Mouse (Mus musculus): ENCODE results near the gene Gm10491. TPM values are rescaled to one million over a fixed set of nuclear protein-coding genes. Genes with fewer than 3 reads are reported as not detected.
"Not testable (repeated sequence)": the region's sequence is repeated elsewhere in the genome, so short reads cannot be mapped to it uniquely, and the experiment has no call there.

Gene Gm10491
- polyA plus RNA-seq, 1 experiment from 2014 or later, result not detected

DNA sequence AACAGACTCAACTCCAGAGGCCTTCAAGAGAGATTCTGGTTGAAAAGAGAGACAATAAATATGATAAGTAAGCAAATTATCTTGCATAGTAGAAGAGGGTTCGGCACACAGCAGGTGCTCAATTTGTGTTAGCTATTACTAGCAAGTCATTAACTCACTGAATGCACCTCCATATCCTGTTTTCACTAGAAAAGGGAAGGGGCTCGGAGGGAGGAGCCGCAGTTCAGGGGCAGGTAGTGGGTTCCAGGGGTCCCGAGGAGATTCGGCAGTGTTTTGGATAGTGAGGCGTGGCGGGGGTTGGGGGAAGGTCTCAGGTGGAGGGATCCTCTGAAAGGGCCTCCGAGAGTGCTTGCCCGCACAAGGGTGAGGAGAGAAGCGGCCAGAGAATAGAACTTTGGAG is 19.5 kb upstream of the Gm10491 start:
- no peak overlapping the region for H3K4me2 ChIP-seq (replicated peaks; ENCODE audit: low read depth, low read length)
- H3K36me3 ChIP-seq (ENCODE audit: control insufficient read depth, insufficient read depth, low read length), result no peaks in the 10 kb centered on the region
- H3K27ac ChIP-seq (ENCODE audit: low read depth, low read length), result no peak overlapping the region
- H3K9me3 ChIP-seq (ENCODE audit: control insufficient read depth, low read length), result 0 out of 2 replicates have a peak, but pooled peaks cover 2% of the 10 kb centered on the region
- H3K4me1 ChIP-seq (replicated peaks; ENCODE audit: control insufficient read depth, insufficient read depth, low read length), result no peaks in the 10 kb centered on the region
- WGBS, result 15% methylated on average over 10 of the region's 10 CpGs
- no peak overlapping the region for H3K4me3 ChIP-seq (ENCODE audit: low read depth, low read length)
- no peak for ATAC-seq (ENCODE audit: low FRiP score)
- peaks cover 33% of the 10 kb centered on the region; the same call in 1 of the 2 replicates for H3K27me3 ChIP-seq (ENCODE audit: control insufficient read depth, insufficient read depth, low read length)
- no peak overlapping the region for H3K9ac ChIP-seq (ENCODE audit: low read depth, low read length)
- DNase-seq (ENCODE audit: low spot score), result no peak

DNA sequence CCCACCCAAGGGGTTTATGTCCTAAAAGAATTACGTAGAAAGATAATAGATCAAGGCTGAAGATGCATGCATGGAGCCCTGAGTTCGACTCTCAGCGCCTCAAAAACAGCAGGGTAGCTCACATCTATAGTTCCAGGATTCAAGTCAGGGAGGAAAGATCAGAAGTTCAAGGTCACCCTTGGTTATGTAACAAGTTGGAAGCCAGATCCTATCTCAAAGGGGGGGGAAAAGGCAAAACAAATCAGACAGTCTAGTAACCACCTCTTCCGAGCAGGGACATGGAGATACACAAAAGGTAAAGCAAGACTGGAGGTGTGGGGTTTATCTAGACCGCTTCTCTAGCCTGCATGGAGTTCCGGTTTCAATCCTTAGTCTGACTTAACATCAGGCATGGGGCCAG is 18.6 kb upstream of the Gm10491 start:
- H3K9me3 ChIP-seq (ENCODE audit: control insufficient read depth, low read length), result 0 out of 2 replicates have a peak, but pooled peaks cover 2% of the 10 kb centered on the region
- no peak overlapping the region for H3K27ac ChIP-seq (ENCODE audit: low read depth, low read length)
- 78% methylated on average over 6 of the region's 6 CpGs for WGBS
- no peak overlapping the region for H3K9ac ChIP-seq (ENCODE audit: low read depth, low read length)
- no peaks in the 10 kb centered on the region for H3K36me3 ChIP-seq (ENCODE audit: control insufficient read depth, insufficient read depth, low read length)
- peaks cover 33% of the 10 kb centered on the region; the same call in 1 of the 2 replicates for H3K27me3 ChIP-seq (ENCODE audit: control insufficient read depth, insufficient read depth, low read length)
- DNase-seq (ENCODE audit: low spot score) (no peak), ATAC-seq (ENCODE audit: low FRiP score) (no peak)
- H3K4me2 ChIP-seq (replicated peaks; ENCODE audit: low read depth, low read length), result no peak overlapping the region
- H3K4me3 ChIP-seq (ENCODE audit: low read depth, low read length), result no peak overlapping the region
- H3K4me1 ChIP-seq (replicated peaks; ENCODE audit: control insufficient read depth, insufficient read depth, low read length), result no peaks in the 10 kb centered on the region

GRCm38 (mm10) chrX:7922032-7922431 is 14.4 kb upstream of the Gm10491 start:
- H3K27ac ChIP-seq (ENCODE audit: low read depth, low read length), result no peak overlapping the region
- no peaks in the 10 kb centered on the region for H3K36me3 ChIP-seq (ENCODE audit: control insufficient read depth, insufficient read depth, low read length)

DNA sequence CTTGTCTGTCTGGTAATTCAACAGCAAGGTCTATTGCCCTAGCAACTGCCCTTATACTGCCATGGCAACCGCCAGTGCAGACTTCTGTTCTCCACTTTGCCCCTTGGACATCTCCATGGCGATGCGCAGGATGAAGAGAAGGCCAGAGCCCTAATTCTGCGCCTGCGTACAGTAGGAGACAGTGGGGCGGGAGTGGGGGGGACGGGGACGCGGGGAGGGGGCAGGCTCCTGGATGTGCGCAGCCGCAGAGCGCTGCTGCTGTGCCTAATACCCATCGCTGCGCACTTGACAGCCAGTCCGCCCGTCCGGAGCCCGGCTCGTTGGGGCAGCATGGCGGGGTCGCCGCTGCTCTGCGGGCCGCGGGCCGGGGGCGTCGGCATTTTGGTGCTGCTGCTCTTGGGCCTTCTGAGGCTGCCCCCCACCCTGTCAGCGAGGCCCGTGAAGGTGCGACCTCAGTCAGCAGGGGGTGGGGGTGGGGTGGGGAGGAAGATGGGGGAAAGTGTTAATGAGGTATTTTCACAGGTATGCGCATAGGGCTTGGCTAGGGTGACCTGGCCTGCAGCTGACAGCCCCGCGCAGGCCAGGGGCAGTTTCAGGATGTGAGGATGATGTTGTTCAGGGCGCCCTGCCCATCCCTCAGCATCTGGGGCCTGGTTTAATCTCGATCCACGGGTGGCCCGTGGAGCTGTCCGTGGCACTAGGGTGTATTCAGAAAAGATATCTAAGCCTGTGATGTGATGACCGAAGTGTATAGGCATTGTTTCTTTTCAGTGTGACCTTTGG is 12.2 kb upstream of the Gm10491 start, which contains the start of gene Pcsk1n:
Gene Pcsk1n, plus strand, starts transcription at position 222 of the 783 bp plus-strand sequence.
- Histone ChIP-seq H3K4me1 (replicated peaks; ENCODE audit: control insufficient read depth, insufficient read depth, low read length) (no peaks in the 10 kb centered on the region), H3K27ac (ENCODE audit: low read depth, low read length) (peak within 1 kb of the TSS; percentile 78), H3K27me3 (ENCODE audit: control insufficient read depth, insufficient read depth, low read length) (peaks cover 19% of the 10 kb centered on the region; the same call in 1 of the 2 replicates), H3K9me3 (ENCODE audit: control insufficient read depth, low read length) (no peaks in the 10 kb centered on the region), H3K36me3 (ENCODE audit: control insufficient read depth, insufficient read depth, low read length) (no peaks in the 10 kb centered on the region), H3K4me3 (ENCODE audit: low read depth, low read length) (peak within 1 kb of the TSS; percentile 36), H3K4me2 (replicated peaks; ENCODE audit: low read depth, low read length) (peak within 1 kb of the TSS; percentile 48), H3K9ac (ENCODE audit: low read depth, low read length) (peak within 1 kb of the TSS; percentile 42; the same call in 1 of the 2 replicates)
- DNase-seq (ENCODE audit: low spot score) (peak; percentile 77), ATAC-seq (ENCODE audit: low FRiP score) (peak; percentile 94)
- 17% methylated on average over 26 of the region's 40 CpGs for whole genome bisulfite sequencing

More at GRCm38 (mm10) chrX:7922032-7922431, 14.4 kb upstream of the Gm10491 start:
- Histone ChIP-seq H3K27me3 (ENCODE audit: control insufficient read depth, insufficient read depth, low read length) (peaks cover 28% of the 10 kb centered on the region; the same call in 1 of the 2 replicates), H3K9me3 (ENCODE audit: control insufficient read depth, low read length) (no peaks in the 10 kb centered on the region), H3K4me2 (replicated peaks; ENCODE audit: low read depth, low read length) (peak overlapping the region; percentile 38), H3K9ac (ENCODE audit: low read depth, low read length) (peak overlapping the region; percentile 33; the same call in 1 of the 2 replicates), H3K4me3 (ENCODE audit: low read depth, low read length) (peak overlapping the region; percentile 28), H3K4me1 (replicated peaks; ENCODE audit: control insufficient read depth, insufficient read depth, low read length) (no peaks in the 10 kb centered on the region)
- ATAC-seq (ENCODE audit: low FRiP score) (peak; percentile 25; the same call in 1 of the 2 replicates), DNase-seq (ENCODE audit: low spot score) (peak; percentile 44)
- WGBS, result 6% methylated on average over 41 of the region's 48 CpGs

DNA sequence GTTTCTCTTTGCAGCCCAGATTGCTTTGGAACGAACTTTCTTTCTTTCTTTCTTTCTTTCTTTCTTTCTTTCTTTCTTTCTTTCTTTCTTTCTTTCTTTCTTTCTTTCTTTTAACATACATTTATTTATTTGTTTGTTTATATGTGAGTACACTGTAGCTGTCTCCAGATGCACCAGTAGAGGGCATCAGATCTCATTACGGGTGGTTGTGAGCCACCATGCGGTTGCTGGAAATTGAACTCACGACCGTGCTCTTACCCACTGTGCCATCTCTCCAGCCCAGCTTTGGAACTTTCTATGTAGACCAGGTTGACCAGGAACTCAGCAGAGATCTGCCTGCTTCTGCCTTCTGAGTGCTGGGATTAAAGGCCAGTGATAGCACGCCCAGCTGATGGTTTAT is 10.3 kb upstream of the Gm10491 start:
- not testable (repeated sequence) for ATAC-seq (ENCODE audit: low FRiP score); H3K4me2 ChIP-seq (replicated peaks; ENCODE audit: low read depth, low read length)
- 70% methylated on average over 6 of the region's 6 CpGs for WGBS

DNA sequence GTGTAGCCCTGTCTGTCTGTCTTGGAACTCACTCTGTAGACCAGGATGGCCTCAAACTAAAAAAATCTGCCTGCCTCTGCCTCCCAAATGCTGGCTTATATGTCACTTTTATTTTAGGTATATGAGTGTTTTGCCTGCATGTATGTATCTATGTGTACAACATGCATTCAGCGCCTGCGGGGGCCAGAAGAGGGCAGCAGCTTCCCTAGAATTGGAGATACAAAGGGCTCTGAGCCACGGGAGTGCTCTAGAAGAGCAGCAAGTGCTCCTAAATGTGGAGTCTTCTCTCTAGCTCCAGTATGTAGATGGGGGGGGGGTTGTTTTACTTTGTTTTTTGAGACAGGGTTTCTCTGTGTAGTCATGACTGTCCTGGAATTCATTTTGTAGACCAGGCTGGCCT is 8.0 kb upstream of the Gm10491 start:
- not testable (repeated sequence) for DNase-seq (ENCODE audit: low spot score); H3K27me3 ChIP-seq (ENCODE audit: control insufficient read depth, insufficient read depth, low read length); H3K4me3 ChIP-seq (ENCODE audit: low read depth, low read length); H3K9ac ChIP-seq (ENCODE audit: low read depth, low read length); H3K36me3 ChIP-seq (ENCODE audit: control insufficient read depth, insufficient read depth, low read length); ATAC-seq (ENCODE audit: low FRiP score); H3K27ac ChIP-seq (ENCODE audit: low read depth, low read length); H3K4me2 ChIP-seq (replicated peaks; ENCODE audit: low read depth, low read length); H3K4me1 ChIP-seq (replicated peaks; ENCODE audit: control insufficient read depth, insufficient read depth, low read length); H3K9me3 ChIP-seq (ENCODE audit: control insufficient read depth, low read length)
- 19% methylated on average over 3 of the region's 3 CpGs for WGBS

More for the DNA sequence above, 10.3 kb upstream of the Gm10491 start:
- H3K27ac ChIP-seq (ENCODE audit: low read depth, low read length); H3K9me3 ChIP-seq (ENCODE audit: control insufficient read depth, low read length); H3K36me3 ChIP-seq (ENCODE audit: control insufficient read depth, insufficient read depth, low read length); H3K9ac ChIP-seq (ENCODE audit: low read depth, low read length); H3K27me3 ChIP-seq (ENCODE audit: control insufficient read depth, insufficient read depth, low read length); H3K4me1 ChIP-seq (replicated peaks; ENCODE audit: control insufficient read depth, insufficient read depth, low read length); H3K4me3 ChIP-seq (ENCODE audit: low read depth, low read length); DNase-seq (ENCODE audit: low spot score): not testable (repeated sequence)

GRCm38 (mm10) chrX:7910473-7910872 is 2.8 kb upstream of the Gm10491 start:
- no peak for DNase-seq (ENCODE audit: low spot score)
- WGBS, result 50% methylated on average over 6 of the region's 6 CpGs
- Histone ChIP-seq H3K4me3 (ENCODE audit: low read depth, low read length) (no peak overlapping the region), H3K36me3 (ENCODE audit: control insufficient read depth, insufficient read depth, low read length) (no peaks in the 10 kb centered on the region), H3K4me1 (replicated peaks; ENCODE audit: control insufficient read depth, insufficient read depth, low read length) (no peaks in the 10 kb centered on the region), H3K9ac (ENCODE audit: low read depth, low read length) (no peak overlapping the region), H3K27ac (ENCODE audit: low read depth, low read length) (no peak overlapping the region), H3K9me3 (ENCODE audit: control insufficient read depth, low read length) (no peaks in the 10 kb centered on the region), H3K4me2 (replicated peaks; ENCODE audit: low read depth, low read length) (no peak overlapping the region), H3K27me3 (ENCODE audit: control insufficient read depth, insufficient read depth, low read length) (no peaks in the 10 kb centered on the region)
- ATAC-seq (ENCODE audit: low FRiP score), result no peak

GRCm38 (mm10) chrX:7909242-7909641 is 1.6 kb upstream of the Gm10491 start, which contains the start of gene Gm10490:
Gene Gm10490 (plus strand): TSS chrX:7909542.
- H3K27ac ChIP-seq (ENCODE audit: low read depth, low read length); H3K4me3 ChIP-seq (ENCODE audit: low read depth, low read length); DNase-seq (ENCODE audit: low spot score); H3K9ac ChIP-seq (ENCODE audit: low read depth, low read length); H3K9me3 ChIP-seq (ENCODE audit: control insufficient read depth, low read length); ATAC-seq (ENCODE audit: low FRiP score); H3K4me2 ChIP-seq (replicated peaks; ENCODE audit: low read depth, low read length); H3K36me3 ChIP-seq (ENCODE audit: control insufficient read depth, insufficient read depth, low read length); H3K4me1 ChIP-seq (replicated peaks; ENCODE audit: control insufficient read depth, insufficient read depth, low read length); H3K27me3 ChIP-seq (ENCODE audit: control insufficient read depth, insufficient read depth, low read length): not testable (repeated sequence)
- WGBS, result 96% methylated on average over 4 of the region's 4 CpGs

GRCm38 (mm10) chrX:7904441-7904840 is 3.2 kb downstream of the Gm10491 start:
- Histone ChIP-seq H3K36me3 (ENCODE audit: control insufficient read depth, insufficient read depth, low read length) (no peaks in the 10 kb centered on the region), H3K9ac (ENCODE audit: low read depth, low read length) (no peak overlapping the region), H3K9me3 (ENCODE audit: control insufficient read depth, low read length) (no peaks in the 10 kb centered on the region), H3K27me3 (ENCODE audit: control insufficient read depth, insufficient read depth, low read length) (no peaks in the 10 kb centered on the region), H3K27ac (ENCODE audit: low read depth, low read length) (no peak overlapping the region), H3K4me2 (replicated peaks; ENCODE audit: low read depth, low read length) (no peak overlapping the region), H3K4me3 (ENCODE audit: low read depth, low read length) (no peak overlapping the region), H3K4me1 (replicated peaks; ENCODE audit: control insufficient read depth, insufficient read depth, low read length) (no peaks in the 10 kb centered on the region)
- ATAC-seq (ENCODE audit: low FRiP score) (no peak), DNase-seq (ENCODE audit: low spot score) (no peak)
- 93% methylated on average over 5 of the region's 5 CpGs for WGBS

Data from hindbrain, embryonic 11.5 days (tissue).